ENCODE assay signal across 30 mouse cellular contexts in the genomic region with DNA sequence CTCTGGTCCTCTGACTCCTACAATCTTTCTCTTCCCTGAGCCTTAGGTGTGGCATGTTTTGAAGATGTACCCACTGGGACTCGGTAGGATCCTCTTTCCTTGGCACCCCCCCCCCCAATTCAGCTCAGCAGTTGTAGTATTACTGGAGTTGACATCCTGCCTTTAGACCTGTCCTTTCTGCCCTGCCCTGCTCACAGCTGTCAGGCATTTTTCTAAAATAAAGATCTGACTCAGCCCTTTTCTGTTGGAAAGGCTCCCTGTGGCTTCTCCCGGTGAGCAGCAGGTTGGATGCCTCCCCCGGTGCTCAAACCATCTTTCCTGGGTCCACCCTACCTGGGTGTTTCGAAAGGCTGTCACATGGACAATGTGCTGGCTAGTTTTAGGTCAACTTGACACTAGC.
A peak's percentile ranks its signal among the peaks of the same experiment; 100 is the strongest.
DNase-seq lines count a peak whose midpoint lies in the region; ATAC-seq and TF ChIP-seq lines count a peak whose summit lies in the region.
"Had no signal": no experiment of that assay in that cellular context is flagged by ENCODE, and none has a peak within 500 bp of the region (broad histone marks: within the 10 kb centered on the region; RNA-seq: fewer than 3 reads in every experiment).

No protein-coding gene starts in this region.

- H3K4me3 ChIP-seq in gastrocnemius, adult 2 months = no peak overlapping the region
- no peak overlapping the region for H3K4me3 ChIP-seq in heart, postnatal 0 days (ENCODE audit: low read depth, low read length)
- no peak overlapping the region for H3K4me3 ChIP-seq in lung, postnatal 0 days (ENCODE audit: low read depth, low read length)
- no peak overlapping the region for H3K4me3 ChIP-seq in stomach, embryonic 16.5 days (replicated peaks; ENCODE audit: low read length)
- H3K4me3 ChIP-seq: embryonic facial prominence, embryonic 13.5 days; erythroblast, embryonic 14.5 days; forebrain, embryonic 12.5 days; hindbrain, embryonic 10.5 days; hindbrain, embryonic 15.5 days; kidney, embryonic 15.5 days; limb, embryonic 10.5 days; limb, embryonic 15.5 days; midbrain, embryonic 12.5 days; neural tube, embryonic 13.5 days had no signal

- no peak for ATAC-seq in heart, postnatal 0 days (ENCODE audit: insufficient read depth, low read depth)
- ATAC-seq in lung, postnatal 0 days = no peak
- no peak for ATAC-seq in stomach, embryonic 16.5 days (ENCODE audit: insufficient read depth, low FRiP score)
- no peak for ATAC-seq in megakaryocyte-erythroid progenitor cell, adult 5-6 weeks (replicated peaks; ENCODE audit: low FRiP score, low TSS enrichment, poor library complexity, severe bottlenecking)
- ATAC-seq: forebrain, postnatal 0 days; inflammation-experienced regulatory T-cells, adult 6 months had no signal

- WGBS in heart, postnatal 0 days = 81% methylated on average over 4 of the region's 4 CpGs
- WGBS in lung, postnatal 0 days = 77% methylated on average over 4 of the region's 4 CpGs
- 72% methylated on average over 4 of the region's 4 CpGs for WGBS in stomach, embryonic 16.5 days

- no peaks in the 10 kb centered on the region for H3K36me3 ChIP-seq in heart, postnatal 0 days (replicated peaks; ENCODE audit: control insufficient read depth, insufficient read depth, low read length)
- H3K36me3 ChIP-seq in lung, postnatal 0 days (ENCODE audit: insufficient read depth, low read length) = no peaks in the 10 kb centered on the region
- H3K36me3 ChIP-seq in stomach, embryonic 16.5 days (ENCODE audit: control insufficient read depth, insufficient read depth, low read length) = no peaks in the 10 kb centered on the region
- H3K36me3 ChIP-seq: embryonic facial prominence, embryonic 13.5 days; forebrain, embryonic 12.5 days; hindbrain, embryonic 15.5 days; kidney, embryonic 15.5 days; limb, embryonic 10.5 days; midbrain, embryonic 12.5 days; neural tube, embryonic 13.5 days had no signal

- DNase-seq in gastrocnemius, adult 2 months = no peak
- no peak for DNase-seq in gastrocnemius, postnatal 14 days
- DNase-seq in heart, postnatal 0 days (ENCODE audit: low spot score) = no peak
- no peak for DNase-seq in heart, postnatal 10 days
- no peak for DNase-seq in lung, postnatal 0 days (ENCODE audit: low spot score)
- no peak for DNase-seq in lung, postnatal 25 days (ENCODE audit: low spot score)
- DNase-seq: adrenal gland, postnatal 14 days; cerebellum, adult 11-12 months; cerebellum, postnatal 10 days; forebrain, postnatal 0 days; gastrocnemius, postnatal 10 days; kidney, adult 11 months; layer of hippocampus, postnatal 36 days; lung, adult 2 months; thymus, adult 18-20 months; thymus, postnatal 25 days had no signal

- TF ChIP-seq CTCF in gastrocnemius, adult 2 months (IDR thresholded peaks at IDR 0.05) = no peak
- no peak for TF ChIP-seq CTCF in heart, postnatal 0 days (IDR thresholded peaks at IDR 0.05; ENCODE audit: low read depth)
- TF ChIP-seq CTCF in lung, postnatal 0 days (IDR thresholded peaks at IDR 0.05) = no peak

- intact Hi-C loops in gastrocnemius, adult 2 months (cut with DNase I) = loop anchor here (5.0 kb wide), 1 partner anchor 258 kb away; no protein-coding TSS in a partner anchor
- intact Hi-C loops in gastrocnemius, postnatal 14 days (cut with DNase I; ENCODE audit: low total_unique reads) = loop anchor here (5.0 kb wide), 1 partner anchor 343 kb away; no protein-coding TSS in a partner anchor
- intact Hi-C loops in heart, postnatal 10 days (cut with DNase I) = loop anchor here (5.0 kb wide), 1 partner anchor 513 kb away; no protein-coding TSS in a partner anchor

- no peak overlapping the region for H3K9ac ChIP-seq in heart, postnatal 0 days (replicated peaks; ENCODE audit: low read depth, low read length)
- no peak overlapping the region for H3K9ac ChIP-seq in lung, postnatal 0 days (replicated peaks; ENCODE audit: low read depth)
- no peak overlapping the region for H3K9ac ChIP-seq in stomach, embryonic 16.5 days (ENCODE audit: low read length)
- H3K9ac ChIP-seq: embryonic facial prominence, embryonic 13.5 days; forebrain, embryonic 12.5 days; forebrain, postnatal 0 days; hindbrain, embryonic 15.5 days; kidney, embryonic 15.5 days; limb, embryonic 15.5 days; liver, embryonic 14.5 days; midbrain, embryonic 12.5 days; neural tube, embryonic 13.5 days had no signal

- peak overlapping the region; percentile 83 for H3K27ac ChIP-seq in gastrocnemius, adult 2 months
- peak overlapping the region; percentile 82; the same call in 1 of the 2 replicates for H3K27ac ChIP-seq in heart, postnatal 0 days (ENCODE audit: low read depth)
- peak overlapping the region; percentile 35; the same call in 1 of the 2 replicates for H3K27ac ChIP-seq in lung, postnatal 0 days (ENCODE audit: low read length)
- 0 out of 2 replicates have a peak overlapping the region, but pooled peaks have one; percentile 85 for H3K27ac ChIP-seq in stomach, embryonic 16.5 days (ENCODE audit: low read length)
- H3K27ac ChIP-seq: embryonic facial prominence, embryonic 13.5 days; forebrain, embryonic 12.5 days; hindbrain, embryonic 10.5 days; hindbrain, embryonic 15.5 days; kidney, embryonic 15.5 days; limb, embryonic 10.5 days; liver, embryonic 14.5 days; midbrain, embryonic 12.5 days; neural tube, embryonic 13.5 days had no signal

- H3K9me3 ChIP-seq in heart, postnatal 0 days (replicated peaks; ENCODE audit: control insufficient read depth, low read length) = no peaks in the 10 kb centered on the region
- H3K9me3 ChIP-seq in lung, postnatal 0 days (ENCODE audit: low read length) = no peaks in the 10 kb centered on the region
- H3K9me3 ChIP-seq in stomach, embryonic 16.5 days (replicated peaks; ENCODE audit: control insufficient read depth, low read length) = peaks cover 5% of the 10 kb centered on the region; the same call in 1 of the 2 replicates
- H3K9me3 ChIP-seq: forebrain, embryonic 12.5 days; hindbrain, embryonic 15.5 days; kidney, embryonic 15.5 days; limb, embryonic 10.5 days; limb, embryonic 15.5 days; midbrain, embryonic 12.5 days had no signal

- TF ChIP-seq EP300 in heart, postnatal 0 days (IDR thresholded peaks at IDR 0.05; ENCODE audit: low read depth) = no peak
- no peak for TF ChIP-seq EP300 in lung, postnatal 0 days (IDR thresholded peaks at IDR 0.05)

- H3K27me3 ChIP-seq in heart, postnatal 0 days (ENCODE audit: control insufficient read depth, insufficient read depth, low read length) = no peaks in the 10 kb centered on the region
- H3K27me3 ChIP-seq in lung, postnatal 0 days (replicated peaks; ENCODE audit: insufficient read depth, low read length) = no peaks in the 10 kb centered on the region
- H3K27me3 ChIP-seq in stomach, embryonic 16.5 days (ENCODE audit: control insufficient read depth, insufficient read depth, low read length) = no peaks in the 10 kb centered on the region
- H3K27me3 ChIP-seq: embryonic facial prominence, embryonic 13.5 days; forebrain, embryonic 12.5 days; hindbrain, embryonic 15.5 days; kidney, embryonic 15.5 days; limb, embryonic 15.5 days; midbrain, embryonic 12.5 days; neural tube, embryonic 13.5 days had no signal

- peaks cover 25% of the 10 kb centered on the region for H3K4me1 ChIP-seq in heart, postnatal 0 days (ENCODE audit: control insufficient read depth, insufficient read depth)
- H3K4me1 ChIP-seq in lung, postnatal 0 days (ENCODE audit: insufficient read depth, low read depth, low read length) = peaks cover 3% of the 10 kb centered on the region; the same call in 1 of the 2 replicates
- H3K4me1 ChIP-seq in stomach, embryonic 16.5 days (ENCODE audit: control insufficient read depth, insufficient read depth, low read length) = peaks cover 20% of the 10 kb centered on the region

- H3K4me2 ChIP-seq in heart, postnatal 0 days (ENCODE audit: low read depth, low read length) = no peak overlapping the region
- no peak overlapping the region for H3K4me2 ChIP-seq in lung, postnatal 0 days (replicated peaks; ENCODE audit: low read depth, low read length)
- no peak overlapping the region for H3K4me2 ChIP-seq in stomach, embryonic 16.5 days (ENCODE audit: low read depth, low read length)
- H3K4me2 ChIP-seq: embryonic facial prominence, embryonic 13.5 days; forebrain, embryonic 12.5 days; hindbrain, embryonic 15.5 days; kidney, embryonic 15.5 days; limb, embryonic 15.5 days; midbrain, embryonic 12.5 days; neural tube, embryonic 13.5 days had no signal

Comparison
In these comparisons a context has a peak if more than half of its experiments do, and no peak if none do; other contexts are left out.
1. H3K27ac ChIP-seq: peak in every context shown above with its lines; median percentile 85 in stomach, embryonic 16.5 days; 83 in gastrocnemius, adult 2 months; 82 in heart, postnatal 0 days; 35 in lung, postnatal 0 days.